Mouse (Mus musculus): ENCODE results near the gene Lag3.
"Not testable (repeated sequence)": the region's sequence is repeated elsewhere in the genome, so short reads cannot be mapped to it uniquely, and the experiment has no call there.

Gene Lag3

DNA sequence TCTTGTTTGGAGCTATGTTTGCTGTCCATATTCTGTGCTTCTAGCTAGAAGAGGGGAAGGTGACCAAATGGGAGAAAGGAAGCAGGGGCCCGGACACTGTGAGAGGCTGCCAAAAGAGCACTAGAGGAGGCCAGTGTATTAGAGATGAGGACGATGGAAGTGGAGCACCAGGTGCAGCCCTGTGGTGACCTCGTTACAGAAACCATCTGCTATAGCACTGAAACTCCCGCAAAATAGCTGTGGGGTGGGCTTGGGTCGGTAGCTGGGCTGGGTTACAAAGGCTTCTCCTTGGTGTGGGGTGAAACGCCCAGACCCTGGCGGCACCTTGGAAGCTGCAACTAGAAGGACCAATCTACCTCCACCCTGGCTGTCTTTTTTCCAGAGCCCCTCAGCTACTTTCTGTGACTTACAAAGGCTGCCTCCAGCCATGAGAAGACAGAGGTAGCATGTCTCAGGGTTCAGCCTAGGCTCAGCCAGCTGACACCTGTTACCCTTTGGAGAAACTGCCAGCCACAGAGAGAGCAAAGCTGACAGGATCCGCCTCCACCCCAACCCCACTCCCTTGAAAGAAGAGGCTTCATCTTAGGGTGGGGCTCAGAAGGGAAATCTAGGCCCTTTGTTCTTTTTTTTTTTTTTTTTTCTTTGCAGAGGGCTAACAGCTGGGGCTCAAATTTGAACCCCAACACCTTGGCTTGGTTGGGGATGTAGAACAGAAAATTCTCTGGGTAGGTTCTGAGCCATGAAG, 11.3 kb downstream of the Lag3 start:
- no peak for DNase-seq

DNA sequence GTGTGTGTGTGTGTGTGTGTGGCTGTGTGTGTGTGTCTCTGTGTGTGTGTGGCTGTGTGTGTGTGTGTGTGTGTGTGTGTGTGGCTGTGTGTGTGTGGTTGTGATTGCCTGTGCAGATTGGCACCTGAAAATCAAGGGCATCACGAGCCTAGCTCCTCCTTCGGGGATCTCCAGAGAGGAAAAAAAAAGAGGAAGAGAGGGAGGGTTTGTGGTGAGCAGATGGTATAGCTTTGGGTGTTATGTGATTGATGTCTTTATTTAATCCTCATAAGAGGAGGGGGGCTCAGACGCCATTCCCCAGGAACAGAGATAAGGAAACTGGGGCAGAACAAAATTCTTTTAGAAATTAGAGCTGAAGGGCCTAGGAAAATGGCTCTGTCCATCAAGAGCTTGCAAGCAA, 13.1 kb downstream of the Lag3 start:
- no peak for DNase-seq

DNA sequence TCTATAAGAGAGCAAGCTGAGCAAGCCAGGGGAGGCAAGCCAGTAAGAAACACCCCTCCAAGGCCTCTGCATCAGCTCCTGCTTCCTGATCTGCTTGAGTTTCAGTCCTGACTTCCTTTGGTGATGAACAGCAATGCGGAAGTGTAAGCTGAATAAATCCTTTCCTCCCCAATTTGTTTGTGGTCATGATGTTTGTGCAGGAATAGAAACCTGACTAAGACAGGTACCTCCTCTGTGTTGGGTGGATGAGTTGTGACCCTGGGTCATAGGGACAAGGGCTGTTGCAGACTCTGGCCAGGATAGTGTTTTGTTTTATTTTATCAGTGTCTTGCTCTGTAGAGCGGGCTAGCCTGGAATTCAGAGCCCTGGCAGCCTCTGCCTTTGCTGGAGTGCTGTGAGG, 17.4 kb downstream of the Lag3 start:
- DNase-seq = not testable (repeated sequence)

DNA sequence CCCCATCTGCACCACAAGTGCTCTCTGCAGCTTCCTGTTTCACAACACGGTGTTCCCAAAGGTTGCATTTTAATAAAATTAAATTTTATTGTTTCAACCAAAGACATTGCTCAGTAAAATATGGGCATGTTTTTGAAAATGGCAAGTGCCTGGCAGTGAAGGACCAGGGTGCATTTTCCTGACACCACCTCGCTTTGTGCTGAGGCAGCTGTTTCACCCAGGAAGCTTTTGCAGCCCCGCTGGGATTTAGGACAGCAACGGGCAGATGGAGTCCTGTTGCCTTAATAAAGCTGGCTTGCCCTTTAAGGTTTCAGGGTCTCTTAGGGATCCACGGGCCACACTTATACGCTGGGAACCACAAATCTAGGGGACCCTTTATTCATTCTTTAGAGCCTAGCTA, 20.5 kb downstream of the Lag3 start:
- DNase-seq = no peak

DNA sequence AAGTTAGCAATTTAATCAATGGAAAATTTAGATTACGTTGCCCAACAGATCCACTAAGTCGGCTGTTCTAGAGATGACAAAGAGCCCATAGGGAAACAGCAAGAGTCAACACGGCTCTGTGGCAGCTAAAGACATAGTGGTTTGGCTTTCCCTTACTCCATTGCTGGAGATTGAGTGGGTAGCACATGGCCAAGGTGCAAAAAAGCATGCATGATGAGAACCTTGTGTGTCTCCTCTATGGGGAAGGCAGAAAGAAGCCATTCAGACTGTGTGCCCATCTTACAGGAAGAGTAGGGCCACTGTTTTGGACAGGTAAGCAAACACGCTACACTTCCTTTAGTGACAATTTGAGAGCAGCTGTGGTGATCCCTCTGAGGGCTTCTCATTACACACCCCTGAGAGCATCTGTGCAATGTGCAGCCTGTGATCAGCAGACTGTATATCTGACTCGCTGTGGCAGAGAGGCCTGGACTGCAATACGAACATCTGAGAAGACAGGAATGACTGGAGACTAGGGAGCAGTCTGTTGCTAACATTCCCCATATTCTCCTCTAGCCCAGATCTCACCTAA, 22.9 kb downstream of the Lag3 start:
- DNase-seq = no peak

DNA sequence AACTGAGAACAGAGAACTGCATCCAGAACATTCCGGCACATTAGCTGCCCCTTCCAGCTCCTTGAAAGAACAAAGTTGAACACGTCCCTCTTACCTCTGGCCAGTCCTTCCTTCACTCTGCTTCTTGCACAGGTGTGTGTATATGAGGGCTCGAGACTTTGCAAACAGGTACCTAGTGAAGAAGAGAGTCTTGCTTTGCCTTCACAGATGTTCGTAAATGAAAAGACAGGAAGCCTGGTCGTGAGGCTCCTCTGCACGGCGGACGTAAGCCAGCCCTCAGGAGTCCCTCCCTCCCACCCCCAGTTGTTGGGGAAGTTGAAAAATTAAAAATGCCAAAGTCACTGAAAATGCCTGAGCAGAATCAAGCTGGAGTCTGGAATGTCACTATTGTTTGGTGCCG, 23.5 kb downstream of the Lag3 start, which contains the start of gene Cd4:
Cd4 (minus strand) TSS at position 236 of the 400 bp plus-strand sequence.
- no peak for DNase-seq

DNA sequence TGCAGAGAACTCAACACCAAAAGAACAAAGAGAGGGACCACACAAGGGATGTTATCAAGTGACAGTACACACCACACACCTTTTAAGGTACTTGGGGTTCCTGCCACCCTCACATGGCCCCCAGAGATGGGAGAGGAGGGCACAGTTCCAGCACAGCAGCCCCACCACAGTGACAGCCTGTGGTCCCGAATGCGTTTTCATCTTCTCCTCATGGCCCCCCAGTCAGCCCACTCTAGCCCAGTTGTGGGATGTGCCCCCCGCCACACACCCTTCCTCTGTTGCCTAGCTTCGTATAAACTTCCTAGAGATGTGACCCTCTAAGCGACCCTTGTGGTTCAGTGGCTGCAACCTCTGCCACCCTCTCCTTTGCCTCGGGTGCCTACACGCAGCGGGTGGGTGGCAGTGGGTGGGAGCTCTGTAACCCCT, 25.5 kb downstream of the Lag3 start:
- DNase-seq = no peak

DNA sequence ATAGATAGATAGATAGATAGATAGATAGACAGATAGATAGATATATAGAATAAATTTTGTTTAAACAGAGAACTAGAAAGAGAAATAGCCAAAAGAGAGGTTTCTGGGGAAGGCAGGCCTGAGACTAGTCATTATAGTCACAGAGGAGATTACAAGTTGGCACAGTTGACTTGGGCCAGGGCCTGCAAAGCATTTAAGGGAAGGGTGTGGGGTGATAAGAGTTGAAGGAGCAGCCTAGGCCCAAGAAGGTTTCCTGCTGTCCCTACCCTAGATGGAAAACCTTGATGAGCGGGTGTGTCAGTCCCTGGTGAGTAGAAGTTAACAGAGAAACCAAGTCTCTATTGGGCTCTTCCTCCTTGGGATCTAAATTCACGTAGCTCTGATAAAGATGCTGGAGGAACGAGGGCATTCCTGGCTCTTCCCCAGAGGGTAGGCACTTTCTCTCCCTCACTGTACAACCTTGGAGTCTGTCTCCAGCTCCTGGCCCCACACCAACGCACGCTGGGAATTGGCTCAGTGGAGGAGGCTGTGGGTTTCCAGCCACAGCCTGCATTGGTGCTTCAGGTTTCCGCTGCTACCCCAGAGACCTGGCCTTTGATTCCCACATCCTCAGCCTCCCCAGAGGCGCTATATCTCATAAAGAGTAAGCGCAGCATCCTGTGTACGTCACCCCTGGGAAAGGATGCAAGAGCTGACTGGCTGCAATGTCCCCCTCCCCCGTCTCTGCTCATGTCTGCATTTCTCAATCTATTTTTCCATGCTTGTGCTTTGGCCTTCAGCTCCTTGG, 26.6 kb downstream of the Lag3 start:
- peak; percentile 79 for DNase-seq

DNA sequence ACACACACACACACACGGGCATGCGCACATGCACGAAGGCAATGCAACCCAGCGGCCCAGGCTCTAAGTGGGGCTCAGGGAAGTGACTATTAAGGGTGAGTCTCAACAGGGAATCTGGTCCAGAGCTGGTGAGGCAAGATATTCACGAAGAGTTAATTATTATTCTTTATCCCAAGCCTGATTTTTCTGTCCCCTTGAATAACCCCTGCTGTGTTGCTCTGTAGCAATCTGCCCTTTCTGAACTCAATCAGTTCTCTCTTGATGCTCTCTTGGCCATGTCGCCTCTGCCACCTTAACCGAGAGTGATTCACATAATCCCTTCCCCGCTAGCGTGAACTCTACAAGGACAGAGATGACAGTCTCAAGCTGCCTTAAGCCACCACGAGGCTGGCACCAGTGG, 28.2 kb downstream of the Lag3 start:
- no peak for DNase-seq

DNA sequence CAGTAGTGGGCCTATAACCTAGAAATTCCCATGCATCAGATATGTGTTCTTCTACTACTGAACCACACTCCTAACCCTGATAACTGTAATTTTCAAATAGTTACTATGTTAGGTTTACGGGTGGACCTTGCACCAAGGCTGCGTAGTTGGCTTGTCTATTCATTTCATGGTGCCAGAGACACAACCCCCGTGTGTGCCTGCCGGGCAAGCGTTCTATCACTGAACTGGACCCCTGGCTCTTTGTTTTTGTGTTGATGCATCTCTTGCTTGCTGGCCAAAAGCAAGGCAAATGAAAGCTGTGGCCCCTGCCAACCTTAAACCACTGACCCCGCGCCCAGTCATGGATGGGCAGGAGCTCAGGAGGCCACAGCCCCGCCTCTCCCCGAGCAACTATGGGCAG, 29.7 kb downstream of the Lag3 start:
- DNase-seq = no peak

DNA sequence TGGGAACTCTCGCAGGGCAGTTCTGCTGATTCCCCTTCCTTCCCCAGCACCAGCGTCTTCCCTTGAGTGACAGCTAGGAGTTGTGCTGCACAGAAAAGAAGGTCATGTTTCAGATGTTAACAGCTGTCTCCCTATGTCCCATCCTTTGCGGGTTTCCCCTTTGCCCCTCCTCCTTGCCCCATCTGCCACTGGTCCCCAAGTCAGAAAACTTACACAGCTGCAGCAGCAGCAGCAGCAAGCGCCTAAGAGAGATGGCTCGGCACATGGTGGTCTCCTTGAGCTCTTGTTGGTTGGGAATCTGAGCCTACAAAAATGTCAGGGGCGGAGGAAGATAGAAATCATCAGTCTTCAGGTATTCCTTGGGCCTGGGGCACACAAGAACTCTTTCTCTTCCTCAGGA, 32.1 kb downstream of the Lag3 start:
- no peak for DNase-seq

DNA sequence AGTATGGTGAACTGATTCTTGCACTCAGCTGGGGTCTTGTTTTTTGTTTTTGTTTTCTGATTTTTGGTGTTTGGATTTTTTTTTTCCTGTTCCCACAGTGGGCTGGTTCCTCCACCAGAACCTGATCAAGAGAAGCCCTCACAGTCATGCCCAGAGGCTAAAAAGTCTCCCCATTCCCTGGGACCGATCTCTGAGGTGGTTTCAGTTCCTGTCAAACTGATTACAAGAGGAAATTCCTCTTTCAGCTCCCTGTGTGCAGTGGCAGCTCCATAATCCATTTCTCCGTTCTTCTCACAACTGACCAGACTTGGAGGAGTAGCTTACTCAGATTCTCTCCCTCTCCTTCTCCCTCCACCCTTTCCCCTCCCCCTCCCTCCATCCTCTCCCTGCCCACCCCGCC, 37.2 kb downstream of the Lag3 start:
- DNase-seq = no peak

DNA sequence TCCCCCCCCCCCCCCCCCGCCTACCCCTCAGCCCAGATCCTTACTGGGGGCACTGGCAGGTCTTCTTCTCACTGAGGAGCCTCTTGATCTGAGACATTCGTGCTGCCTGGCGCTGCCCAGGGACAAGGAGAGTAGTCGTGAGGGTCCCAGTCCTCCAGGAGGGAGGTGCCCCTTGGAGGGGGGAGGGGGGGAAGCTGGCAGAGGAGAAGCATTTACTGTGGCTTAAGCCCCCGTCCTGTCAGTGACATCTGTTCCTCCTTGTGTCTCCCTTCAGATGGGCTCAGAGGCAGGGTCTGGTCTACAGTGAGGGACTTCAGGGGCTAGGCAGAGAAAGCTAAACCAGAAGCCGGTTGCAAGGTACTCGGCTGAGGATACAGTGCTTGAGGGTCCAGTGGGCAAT, 44.9 kb downstream of the Lag3 start:
- no peak for DNase-seq

DNA sequence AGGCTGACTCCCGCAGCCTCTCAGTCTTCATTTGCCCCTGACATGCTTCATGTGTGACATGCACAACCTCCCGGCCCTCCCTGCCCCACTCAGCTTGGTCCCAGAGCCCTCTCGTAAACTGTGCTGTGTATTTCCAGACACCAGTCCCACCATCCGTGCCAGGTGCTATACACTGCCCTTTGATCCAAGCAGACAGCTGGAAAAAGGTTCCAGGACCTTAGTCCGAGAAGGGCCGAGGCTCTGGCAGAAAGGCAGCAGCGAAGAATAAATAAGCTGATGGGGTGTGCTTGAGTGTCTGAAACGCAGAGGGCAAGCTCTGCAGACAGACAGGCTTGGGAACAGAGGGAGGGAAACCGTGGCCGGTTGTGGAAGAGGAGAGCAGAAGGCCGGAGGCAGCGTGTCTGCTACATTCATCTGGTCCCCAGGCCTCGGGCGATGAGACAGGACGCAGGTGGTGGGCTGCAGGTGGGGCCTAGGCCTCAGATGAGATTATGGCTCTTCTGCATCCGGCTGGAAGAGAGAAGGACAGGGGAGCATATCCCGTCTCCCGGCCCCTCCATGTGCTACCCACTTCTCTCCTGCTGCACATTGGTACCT, 45.6 kb downstream of the Lag3 start:
- no peak for DNase-seq

DNA sequence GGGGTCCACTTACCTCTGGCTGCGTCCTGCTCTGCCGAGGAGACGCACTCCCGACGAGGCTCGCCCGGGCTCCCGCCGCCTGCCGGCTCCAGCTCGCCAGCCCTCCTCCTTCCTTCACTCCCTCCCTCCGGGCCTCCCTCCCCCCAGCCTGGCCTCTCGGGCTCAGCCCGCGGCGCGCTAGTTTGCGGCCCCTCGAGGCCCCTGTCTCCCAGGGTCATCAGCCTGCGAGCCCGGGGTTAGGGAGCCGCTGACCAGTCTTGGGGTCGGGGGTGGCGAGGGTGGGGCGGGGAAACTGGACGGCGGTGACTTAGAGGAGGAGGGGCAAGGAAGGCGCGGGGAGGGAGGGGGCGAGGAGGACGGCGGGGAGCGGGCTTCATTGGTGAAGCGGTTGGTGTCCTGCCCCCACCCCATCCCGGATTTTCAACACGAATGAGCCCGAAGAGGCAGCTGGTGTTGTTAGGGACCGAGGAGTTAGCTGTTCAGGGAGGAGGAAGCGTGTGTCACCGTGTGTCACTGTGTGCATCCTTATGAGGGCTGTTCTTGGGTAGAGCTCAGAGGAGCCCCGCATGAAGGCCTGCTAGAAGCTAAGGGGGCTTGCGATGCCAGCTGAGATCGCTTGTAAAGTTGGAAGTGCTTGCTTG, 47.7 kb downstream of the Lag3 start, which contains the start of gene Gpr162:
Gpr162 (minus strand) TSS at position 326 of the 641 bp plus-strand sequence.
- peak; percentile 75 for DNase-seq

DNA sequence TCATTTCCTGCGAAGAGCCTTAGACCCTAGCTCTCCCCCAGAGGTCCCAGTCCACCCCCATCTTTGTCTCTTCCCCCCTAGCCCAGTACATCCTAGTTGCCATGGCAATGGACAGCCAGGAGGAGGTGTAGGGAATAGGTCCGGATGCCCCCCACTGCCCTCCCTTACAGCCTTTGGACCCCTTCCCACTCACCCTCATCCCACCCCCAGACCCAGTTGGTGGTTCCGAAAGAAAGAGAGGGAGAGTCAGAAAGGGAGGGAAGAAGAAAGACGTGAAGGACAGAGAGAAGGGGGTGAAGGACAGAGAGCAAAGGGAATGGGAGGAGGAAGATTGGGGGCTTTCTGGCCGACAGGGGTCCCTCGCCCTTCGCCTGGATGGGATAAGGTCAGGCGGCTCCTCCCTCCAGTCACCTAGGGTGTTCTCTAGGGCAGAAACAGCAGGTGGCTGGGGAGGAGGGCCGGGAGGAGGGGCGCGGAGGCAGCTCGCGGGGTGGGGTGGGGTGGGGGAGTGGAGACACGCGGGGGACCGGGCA, 48.3 kb downstream of the Lag3 start:
- peak; percentile 45 for DNase-seq

DNA sequence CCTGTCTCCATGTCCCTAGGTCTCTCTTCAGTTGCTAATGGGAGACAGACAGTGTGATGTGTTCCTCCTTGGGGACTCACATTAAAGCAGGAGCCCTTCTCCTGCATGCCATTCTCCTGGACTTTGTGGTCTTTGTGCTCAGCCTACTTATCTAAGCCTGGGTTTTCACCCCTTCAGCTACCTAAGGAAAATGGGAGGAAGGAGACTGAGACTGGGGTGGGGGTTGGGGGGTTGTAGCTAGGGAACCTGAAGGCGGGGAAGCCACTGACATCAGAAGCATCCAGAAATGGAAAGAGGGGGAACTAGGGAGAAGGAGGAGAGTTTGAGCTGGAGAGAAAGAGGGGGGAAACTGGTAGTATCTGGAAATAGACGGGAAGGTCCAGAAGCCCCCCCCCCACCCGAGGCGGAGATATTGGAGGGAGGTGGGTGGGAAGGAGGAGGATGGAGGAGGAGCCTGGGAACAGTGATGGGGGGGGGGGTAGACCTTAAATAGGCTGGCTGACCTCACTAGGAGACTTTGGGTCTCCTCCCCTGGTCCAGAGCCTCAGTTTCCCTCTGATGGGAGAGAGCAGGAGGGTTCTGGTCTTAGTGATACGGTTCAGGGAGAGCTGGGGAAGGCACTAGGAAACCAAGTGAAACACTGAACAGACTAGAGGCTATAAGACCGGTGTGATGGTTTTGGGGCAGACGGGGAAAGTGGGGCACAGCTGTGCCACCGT, 48.9 kb downstream of the Lag3 start:
- DNase-seq = peak; percentile 32

DNA sequence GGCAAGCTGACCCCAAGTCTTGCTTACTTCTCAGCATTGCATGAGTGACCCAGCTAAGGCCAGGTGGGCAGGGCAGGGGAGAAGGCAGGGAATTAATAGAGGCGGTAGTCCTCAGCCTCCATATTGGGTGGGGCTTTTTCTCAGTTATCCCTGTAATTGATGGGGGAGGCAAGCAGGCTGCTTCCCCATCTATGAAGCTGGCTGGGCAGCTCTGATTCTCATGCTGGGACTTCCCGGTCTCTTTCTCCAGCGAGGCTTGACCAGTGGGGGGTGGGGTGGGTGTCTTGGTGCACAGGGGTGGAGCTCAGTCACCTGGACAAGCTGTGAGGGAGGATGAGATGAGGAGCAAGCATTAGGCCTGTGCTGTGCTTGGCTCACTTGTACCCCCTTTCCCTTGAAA, 49.7 kb downstream of the Lag3 start:
- no peak for DNase-seq

DNA sequence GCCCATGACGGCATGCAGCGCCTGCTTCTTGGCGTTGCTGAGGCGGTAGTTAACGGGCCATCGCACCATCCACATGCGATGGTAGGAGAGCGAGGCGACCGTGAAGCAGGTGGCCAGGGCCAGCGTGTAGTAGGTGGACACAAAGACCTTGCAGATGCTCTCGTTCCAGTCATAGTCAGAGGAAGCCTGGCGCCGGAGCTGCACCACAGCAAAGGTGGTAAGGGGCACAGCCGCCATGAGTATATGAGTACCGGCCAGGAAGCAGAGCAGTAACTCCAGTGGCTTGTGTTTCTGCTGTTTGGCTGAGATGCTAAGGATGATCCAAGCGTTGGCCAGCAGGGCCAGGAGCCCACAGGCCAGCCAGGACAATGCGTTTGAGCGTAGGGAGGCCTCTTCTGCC, 50.2 kb downstream of the Lag3 start:
- peak; percentile 42 for DNase-seq

DNA sequence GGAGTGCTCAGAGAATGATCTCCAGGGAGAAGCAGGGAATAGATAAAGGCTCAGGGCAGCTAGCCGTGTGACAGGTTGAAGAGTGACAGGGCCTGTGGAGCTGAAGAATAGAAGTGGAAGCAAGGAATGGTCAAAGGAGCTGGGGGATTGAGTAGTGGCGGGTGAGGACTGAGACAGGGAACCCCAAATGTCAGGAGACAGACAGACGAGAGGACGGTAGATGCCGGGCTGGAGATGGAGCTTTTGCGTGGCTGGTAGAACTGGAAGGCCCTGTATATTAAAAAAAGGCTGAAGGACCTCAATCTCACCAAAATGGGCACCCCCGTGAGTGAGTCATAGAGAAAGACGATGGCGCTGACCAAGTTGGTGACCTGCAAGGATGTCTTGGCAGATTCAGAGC, 51.0 kb downstream of the Lag3 start:
- no peak for DNase-seq

DNA sequence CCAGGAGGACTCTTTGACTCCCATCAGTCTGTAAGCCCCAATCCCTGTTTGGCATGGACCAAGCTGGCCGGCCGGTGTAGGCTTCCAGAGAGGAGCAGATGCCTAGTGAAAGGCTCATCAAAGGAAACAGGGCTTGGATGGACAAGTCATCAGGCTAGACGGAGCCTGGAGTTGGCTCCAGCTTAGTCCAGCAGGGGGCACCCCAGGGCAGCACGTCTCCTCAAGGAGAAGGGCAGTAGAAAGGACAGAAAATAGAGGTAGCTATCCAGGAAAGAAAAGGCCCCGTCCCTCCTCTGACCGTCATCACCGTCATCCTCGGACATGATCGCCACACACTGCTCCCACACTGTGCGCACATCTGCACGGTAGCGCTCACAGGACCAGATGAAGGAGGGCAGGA, 51.8 kb downstream of the Lag3 start:
- DNase-seq = peak; percentile 91
